Mouse (Mus musculus) lung, postnatal 36 days (tissue): Measurements from ENCODE around the gene Tmem88.

Source experiments
- DNase-seq: peaks from one replicate; pipeline ENCODE4 v3.0.0; 2022; ENCODE audit warnings: mixed read lengths

The Tmem88 gene

GRCm38 (mm10) chr11:69377766-69378165 is 20.3 kb downstream of the Tmem88 start:
- DNase-seq: no peak

DNA sequence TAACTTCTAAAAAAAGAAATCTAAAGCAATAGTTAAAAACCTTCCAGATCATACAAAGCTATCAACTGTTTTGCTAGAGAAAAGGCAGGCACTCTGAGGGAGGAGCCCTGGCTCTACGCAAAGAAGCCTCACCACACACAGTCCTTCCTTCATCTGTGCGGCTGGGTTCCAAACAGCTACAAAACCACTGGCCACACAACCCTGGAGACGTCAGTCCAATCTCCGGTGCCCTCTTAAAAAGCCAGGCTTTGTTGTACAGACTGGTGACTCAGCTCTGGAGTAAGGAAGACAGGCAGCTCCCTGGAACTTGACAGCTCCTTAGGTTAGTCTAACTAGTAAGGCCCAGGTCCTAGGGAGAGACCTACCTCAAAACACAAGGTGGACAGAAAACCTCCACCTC is 22.4 kb downstream of the Tmem88 start:
- no peak for DNase-seq

DNA sequence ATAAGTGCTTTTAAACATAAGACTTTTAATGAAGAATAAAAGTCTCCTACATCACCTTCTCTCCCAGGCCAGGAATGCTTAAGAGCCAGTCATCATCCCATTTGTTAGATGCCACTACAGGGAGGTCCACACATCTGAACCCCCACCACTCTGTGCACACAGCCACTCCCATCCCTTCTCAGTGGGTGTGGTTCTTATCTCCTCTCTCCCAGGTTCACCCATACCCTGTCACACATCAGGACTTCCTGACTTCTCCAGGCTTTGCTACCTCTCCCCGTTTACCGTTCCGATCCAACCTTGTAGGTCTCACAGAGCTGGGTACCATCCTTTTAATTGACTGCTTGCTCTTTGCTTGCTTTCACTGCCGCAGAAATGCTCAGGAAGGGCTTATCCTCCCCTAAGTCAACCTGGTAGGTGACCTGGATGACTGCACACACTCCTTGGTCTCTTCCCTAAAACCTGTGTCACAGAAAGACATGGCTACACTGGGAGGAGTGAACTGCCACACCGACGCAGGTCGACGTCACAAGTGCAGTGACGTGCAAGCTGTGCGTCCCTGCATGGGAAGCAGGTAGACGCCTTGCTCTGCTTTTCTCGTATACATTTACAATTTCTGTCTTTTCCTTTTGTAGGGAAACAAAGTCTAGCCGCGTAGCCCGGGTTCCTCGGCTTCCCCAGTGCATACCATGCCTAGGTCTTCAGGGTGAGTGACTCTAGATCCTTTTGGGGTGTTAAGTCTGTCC is 24.6 kb downstream of the Tmem88 start:
- no peak for DNase-seq

GRCm38 (mm10) chr11:69372780-69373170 is 25.3 kb downstream of the Tmem88 start:
- DNase-seq: peak; percentile 60

GRCm38 (mm10) chr11:69372056-69372779 is 25.8 kb downstream of the Tmem88 start:
- DNase-seq: no peak

DNA sequence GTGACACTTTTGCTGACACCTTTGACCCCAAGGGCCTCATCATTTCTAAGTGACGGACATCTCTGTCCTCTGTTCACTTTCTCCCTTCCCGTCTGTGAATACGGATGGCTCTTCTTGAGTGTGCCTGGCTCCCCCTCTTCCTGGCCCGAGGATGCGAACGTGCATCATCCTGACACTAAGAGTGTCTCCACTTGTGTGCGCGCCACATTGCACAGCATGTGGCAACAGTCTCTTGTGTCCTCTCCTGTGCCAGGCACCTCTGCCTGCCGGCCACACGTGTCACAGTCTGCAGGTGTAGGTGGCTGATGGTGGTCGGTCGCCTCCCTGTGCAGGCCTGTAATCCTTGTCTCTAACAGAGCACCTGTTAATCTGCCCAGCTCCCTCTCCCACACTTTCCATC is 26.4 kb downstream of the Tmem88 start:
- no peak for DNase-seq

DNA sequence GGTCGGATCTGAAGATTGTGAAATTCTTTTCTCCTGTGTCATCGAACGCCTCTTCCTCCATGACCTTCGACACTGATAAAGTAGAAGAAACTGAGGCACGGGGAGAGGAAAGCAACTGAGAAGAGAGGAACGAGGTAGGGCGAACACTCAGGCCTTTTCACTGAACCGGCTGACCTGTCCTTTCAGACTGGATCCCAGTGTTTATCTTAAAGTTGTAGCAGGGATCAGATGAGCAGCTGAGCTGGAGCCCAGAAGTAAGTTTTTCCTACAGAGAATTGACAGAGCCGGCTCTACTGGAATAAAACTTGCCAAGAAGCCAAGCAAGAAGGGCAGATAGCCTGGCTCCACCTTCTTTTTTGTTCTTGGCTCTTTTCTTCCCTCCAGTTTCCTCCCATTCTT is 27.2 kb downstream of the Tmem88 start:
- no peak for DNase-seq

DNA sequence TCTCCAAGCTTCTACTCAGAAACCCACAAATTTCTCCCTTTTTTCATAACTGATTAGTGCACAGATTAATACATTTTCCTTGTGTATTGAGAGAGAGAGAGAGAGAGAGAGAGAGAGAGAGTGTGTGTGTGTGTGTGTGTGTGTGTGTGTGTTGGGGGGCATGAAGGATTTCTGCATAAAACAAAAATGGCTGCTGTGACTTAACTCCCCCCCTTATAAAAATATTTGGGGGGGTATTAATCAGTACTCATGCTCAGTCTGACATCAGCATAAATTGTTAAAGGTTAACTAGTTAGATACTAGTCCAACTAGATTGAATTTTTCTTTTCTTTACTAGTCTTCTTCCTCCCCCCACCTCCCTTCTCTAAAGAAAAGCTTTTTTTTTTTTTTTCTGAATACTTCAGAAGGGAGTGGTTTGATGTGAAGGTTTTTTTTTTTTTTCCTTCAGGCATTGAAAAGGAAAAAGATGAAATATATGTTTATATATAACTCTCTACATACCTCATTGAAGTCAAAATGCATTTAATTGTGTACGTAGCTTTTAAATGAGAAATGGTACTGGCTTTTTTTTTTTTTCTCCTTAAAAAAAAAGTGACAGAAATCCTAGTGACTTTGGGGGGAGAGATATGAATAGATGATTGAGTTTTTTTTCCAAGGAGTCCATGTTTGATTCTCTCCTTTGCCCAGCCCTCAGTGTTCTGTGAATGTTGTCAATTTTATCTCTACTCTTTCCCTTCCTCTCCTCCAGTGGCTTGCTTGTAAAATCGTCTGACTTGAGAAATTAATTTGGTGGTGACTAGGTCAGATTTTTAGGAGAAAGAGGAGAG is 27.8 kb downstream of the Tmem88 start:
- DNase-seq: no peak

- DNase-seq: no peak
These were observed 28.6 kb downstream of the Tmem88 start, which contains the start of gene Chd3 for GRCm38 (mm10) chr11:69369215-69369989. Chd3 (minus strand) TSS chr11:69369406.

GRCm38 (mm10) chr11:69368356-69369214 is 29.4 kb downstream of the Tmem88 start:
- DNase-seq: peak; percentile 42

- DNase-seq: peak; percentile 48
These were observed 30.2 kb downstream of the Tmem88 start for GRCm38 (mm10) chr11:69367616-69368355.

DNA sequence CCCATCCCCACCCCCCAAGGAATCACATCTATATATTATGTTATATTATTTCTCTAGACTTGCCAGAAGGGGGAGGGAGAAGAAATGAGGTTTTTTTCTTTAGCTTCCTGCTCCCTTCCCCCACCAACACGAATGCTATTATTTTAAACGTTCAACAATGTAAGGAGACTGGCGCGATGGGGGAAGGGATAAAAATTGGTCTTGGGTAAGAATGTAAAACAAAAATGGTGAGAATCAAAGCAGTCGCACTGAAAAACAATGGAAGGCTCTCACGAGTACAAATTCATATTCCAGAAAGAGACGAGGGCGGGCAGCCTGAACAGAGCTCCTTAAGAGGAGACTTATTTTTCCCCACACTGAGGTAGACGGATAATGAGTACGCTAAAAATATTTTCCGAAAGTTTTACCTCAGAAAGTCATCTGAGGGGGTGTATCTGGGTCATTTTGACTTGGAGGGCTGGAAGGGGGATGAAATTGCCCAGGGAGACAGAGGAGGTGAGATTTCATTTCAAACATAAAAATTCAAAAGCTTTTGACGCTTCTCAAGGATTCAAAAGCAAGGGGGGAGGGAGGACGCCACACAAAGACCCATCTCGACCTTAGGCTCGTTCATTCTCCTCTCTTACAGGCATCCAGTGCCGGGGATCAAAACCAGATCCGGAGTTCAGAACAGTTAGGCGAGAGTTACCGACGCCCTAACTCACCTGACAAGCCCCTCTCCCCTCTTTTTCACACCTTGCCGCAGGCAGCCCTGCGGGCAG is 31.0 kb downstream of the Tmem88 start:
- peak; percentile 73 for DNase-seq

GRCm38 (mm10) chr11:69366157-69366854 is 31.7 kb downstream of the Tmem88 start:
- peak; percentile 98 for DNase-seq

DNA sequence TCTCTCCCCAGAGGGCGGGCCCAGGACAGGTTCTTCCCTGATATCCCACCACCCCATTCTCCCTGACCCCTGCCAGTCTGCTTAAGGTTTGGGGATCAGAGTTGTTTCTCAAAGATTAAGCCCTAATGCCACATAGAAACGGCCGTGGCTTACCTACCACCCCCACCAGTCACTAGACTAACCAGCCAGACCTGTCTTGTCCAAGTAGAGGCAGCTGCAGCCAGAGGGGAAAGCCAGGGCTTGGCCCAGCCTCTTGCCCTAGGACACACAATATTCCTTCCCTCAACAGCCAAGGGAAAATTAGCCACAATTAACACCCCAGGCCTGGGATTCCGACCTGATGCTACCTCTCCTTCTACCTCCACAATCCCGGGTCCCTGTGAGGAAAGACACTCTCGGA is 32.3 kb downstream of the Tmem88 start:
- peak; percentile 54 for DNase-seq

DNA sequence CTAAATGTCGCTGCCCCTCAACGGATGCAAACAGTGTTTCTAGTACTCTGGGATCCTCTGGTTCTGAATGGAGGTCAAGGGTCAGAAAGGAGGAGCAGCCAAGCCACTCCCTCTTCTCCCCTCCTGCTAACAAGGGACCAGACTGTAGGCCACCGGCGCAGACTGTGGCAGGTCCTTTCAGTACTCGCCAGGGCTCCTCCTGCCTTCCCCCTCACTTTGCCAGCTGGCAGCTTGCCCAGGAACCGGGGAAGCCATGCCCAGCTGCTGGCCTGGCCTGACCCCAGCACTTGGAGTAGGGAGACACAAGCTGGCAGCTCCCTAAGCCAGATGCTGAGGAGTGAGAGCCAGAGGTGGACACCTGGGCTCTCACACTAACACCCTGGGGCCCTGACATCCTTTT is 33.1 kb downstream of the Tmem88 start:
- DNase-seq: peak; percentile 96

GRCm38 (mm10) chr11:69364376-69364775 is 33.7 kb downstream of the Tmem88 start:
- no peak for DNase-seq

DNA sequence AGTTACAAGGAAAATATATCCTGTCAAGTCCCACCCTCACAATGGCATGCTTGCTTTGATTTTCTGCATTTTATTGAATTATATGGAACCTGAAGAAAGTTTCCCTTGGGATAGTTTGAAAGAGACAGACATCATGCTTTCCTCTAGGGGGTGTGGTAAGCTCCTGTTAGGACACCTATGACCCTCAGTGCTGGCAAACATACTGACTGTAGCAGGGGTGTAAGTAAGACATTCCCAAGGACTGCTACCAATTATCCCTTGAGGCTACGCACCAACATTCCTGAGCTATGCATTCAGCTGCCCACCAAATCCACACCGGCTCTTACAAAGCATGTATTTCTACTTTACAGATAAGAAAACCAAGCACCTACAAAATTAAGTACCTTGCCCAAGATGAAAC is 35.6 kb downstream of the Tmem88 start:
- no peak for DNase-seq

DNA sequence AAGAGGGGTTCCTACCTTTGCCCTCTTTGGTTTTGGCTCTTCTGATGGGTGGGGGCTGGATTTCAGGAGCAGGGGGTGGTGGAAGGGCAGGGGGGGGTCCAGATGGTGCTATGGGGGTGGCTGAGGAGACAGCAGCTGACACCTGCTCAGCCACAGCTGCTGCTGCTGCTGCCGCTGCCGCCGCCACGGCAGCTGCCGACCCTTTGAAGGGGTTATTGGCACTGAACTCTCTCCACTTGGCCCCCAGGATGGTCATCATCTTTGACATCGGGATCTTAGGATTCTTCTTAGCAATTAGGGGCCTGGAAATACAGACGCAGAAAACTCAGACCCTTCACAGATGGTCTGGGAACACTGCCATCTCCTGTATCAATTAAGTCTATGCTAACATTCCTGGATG is 36.0 kb downstream of the Tmem88 start:
- DNase-seq: no peak

DNA sequence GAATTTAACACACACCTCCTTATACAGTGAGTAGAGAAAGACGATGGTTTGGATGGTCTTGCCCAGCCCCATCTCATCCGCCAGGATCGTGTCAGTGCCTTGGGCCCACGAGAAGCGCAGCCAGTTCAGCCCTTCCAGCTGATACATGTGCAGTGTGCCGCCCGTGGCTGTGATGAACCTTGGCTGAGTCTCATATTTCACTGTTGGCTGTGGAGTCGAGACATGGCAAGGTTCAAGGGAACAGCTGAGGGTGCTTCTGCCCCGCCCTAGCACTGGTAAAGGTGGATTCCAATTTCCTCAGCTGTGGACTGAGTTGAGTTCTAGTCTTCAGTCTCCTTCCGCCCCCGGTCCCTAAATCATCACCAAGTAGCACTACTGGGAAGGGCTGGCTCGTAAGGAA is 40.3 kb downstream of the Tmem88 start:
- DNase-seq: no peak

DNA sequence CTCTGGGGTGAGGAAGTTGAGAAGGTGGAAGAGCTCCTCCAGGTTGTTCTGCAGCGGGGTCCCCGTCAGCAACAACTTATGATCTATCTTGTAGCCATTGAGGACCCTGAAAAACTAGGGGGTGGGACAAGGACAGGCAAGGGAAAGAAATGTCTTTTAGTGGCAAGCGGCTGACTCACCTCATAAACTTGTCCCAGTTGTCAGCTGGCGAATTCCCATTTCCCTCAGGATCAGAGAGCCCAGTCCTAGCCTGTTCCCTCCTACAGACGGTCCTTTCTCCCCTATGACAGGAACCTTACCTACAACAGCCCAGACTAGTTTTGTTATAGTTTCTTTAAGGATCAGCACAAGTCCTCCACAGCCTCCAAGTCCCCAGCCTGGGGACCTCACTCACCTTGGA is 41.5 kb downstream of the Tmem88 start:
- DNase-seq: no peak
